Mouse (Mus musculus) adipocyte (in vitro differentiated cells): Measurements from ENCODE around the gene Bcam.

Experiments used
- DNase-seq: peaks from one replicate; pipeline ENCODE4 v3.0.0-alpha.2; 2016; ENCODE audit warnings: low spot score

The Bcam gene

DNA sequence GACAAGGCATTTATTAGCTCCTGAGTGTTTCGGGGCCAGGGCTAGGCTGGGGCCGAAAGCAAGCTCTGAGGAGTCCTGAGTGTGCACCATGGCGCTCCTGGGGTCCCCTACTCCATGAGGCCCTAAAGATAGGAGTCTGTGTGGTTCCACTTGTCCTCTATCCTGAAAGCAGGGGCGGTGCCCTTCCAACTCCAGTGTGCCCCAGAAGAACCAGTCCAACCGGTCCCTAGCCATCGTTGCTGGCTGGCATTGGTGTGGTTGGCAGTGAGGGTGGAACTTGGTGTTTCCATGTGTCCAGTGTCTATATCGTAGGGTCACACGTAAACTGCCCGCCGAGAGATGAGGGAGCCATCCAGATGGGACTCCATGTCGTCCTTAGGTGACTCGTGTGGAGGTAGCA is 46.6 kb downstream of the Bcam start:
- no peak for DNase-seq

DNA sequence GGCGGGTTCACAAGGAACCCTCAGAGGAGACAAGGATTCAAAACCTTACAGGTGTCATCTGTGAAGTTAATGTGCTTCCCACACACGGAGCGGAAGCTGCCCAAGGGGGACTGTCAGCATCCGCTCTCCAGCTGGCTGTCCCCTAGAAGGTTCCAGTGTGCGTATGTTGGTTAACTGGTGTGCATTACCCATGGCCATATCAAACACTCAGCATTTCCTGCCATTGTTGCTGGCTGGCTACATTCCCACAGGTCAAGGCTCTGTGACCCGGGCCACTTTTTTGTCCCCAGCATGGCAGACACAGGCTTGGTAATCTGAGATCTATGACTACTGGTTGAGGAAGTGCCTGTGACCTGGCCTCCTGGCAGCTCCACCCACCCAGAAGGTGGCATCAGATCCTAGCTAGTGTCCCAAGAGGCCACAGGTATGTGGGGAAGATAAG is 48.0 kb downstream of the Bcam start:
- no peak for DNase-seq

DNA sequence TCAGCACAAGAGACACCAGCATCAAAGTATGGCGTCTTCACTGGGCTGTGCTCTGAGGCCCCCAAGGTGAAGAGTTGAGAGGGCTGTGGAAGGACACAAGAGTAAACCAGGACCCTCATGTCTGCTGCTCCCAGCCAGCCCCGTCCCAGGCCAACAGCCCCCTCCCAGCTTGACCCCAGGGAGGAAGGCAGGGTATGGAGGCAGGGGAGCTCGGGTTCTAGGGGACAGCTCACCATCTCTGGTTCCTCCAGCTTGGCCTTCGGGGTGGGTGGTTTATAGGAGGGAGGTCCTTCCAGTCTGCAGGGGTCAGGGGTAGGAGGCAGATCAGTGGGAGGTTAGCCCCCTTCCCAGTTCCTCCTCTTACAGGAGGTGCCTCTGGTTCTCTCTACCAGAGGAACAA is 51.6 kb downstream of the Bcam start:
- no peak for DNase-seq

DNA sequence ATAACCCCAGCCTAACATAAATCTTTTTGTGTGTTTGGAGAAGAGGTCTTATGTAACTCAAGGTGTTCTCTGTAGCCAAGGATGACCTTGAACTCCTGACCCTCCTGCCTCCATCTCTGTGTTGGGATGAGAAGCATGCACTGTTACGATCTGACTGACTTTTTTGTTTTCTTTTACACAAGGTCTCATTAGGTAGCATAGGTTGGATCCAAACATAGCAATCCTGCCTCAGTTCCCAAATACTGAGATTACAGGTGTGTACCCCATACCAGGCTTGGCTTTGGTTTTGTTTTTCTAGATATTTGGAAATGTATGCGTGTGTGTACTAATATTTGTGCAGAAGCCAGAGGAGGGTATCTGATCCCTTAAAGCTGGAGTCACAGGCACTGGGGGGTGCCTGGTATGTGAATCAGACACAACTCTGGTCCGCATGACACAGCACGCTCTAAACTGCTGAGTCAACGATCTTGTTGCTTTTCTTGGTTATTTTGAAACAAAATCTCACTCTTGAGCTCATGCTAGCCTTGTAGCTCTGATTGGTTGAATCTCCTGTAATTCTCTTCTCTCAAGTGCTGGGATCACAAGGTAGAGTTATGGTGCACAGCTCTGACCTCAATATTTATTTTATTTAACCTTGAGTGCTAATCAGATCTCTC is 52.4 kb downstream of the Bcam start:
- DNase-seq, result no peak

GRCm38 (mm10) chr7:19717346-19717745 is 53.5 kb downstream of the Bcam start:
- DNase-seq, result no peak

DNA sequence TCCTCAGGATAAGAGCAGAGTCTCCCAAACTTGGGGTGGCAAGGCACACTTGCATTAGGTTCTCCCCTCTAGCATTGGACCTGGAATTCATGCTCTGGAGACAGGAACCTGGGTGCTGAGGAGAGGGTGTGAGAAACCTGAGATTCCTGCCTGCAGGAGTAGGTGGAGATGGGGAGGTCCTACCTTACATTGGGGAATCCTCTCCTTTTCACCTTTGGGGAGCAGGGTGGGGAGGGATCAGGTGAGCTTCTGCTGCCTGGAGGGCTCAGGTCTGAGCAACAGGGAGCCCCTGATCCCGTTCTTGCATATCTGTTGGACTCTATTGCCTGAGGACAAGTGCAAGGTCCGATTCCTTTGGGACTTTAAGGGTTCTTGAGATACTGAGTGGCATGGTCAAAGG is 54.0 kb downstream of the Bcam start:
- DNase-seq, result no peak

- DNase-seq, result no peak
These were observed 54.6 kb downstream of the Bcam start for GRCm38 (mm10) chr7:19716055-19716682.

- peak; percentile 99 for DNase-seq
These were observed 55.4 kb downstream of the Bcam start, which contains the start of gene Tomm40 for GRCm38 (mm10) chr7:19715239-19716054. TSS of gene Tomm40 (minus strand) at chr7:19715438.

DNA sequence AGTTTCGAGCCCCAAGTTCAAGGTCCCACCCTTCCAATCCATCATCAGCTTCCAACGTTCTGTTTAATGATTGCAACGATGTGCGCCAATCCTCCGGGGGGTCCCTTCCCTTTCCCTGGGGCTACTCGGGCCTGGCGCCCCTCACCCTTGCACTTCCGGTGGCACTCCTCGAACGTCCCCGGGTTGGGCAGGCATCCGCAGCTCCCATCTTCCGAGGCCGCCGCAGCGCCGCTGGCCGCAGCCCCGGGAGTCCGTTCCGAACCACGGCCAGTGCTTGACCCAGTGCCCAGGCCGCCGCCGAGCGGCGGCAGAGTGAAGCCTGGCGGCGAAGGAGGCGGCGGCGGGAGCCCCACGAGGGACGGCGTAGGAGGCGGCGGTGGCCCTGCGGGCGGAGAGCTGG is 56.0 kb downstream of the Bcam start:
- no peak for DNase-seq

- no peak for DNase-seq
These were observed 57.2 kb downstream of the Bcam start for GRCm38 (mm10) chr7:19713598-19713997.

- DNase-seq, result peak; percentile 29
These were observed 57.6 kb downstream of the Bcam start for GRCm38 (mm10) chr7:19713196-19713595.

DNA sequence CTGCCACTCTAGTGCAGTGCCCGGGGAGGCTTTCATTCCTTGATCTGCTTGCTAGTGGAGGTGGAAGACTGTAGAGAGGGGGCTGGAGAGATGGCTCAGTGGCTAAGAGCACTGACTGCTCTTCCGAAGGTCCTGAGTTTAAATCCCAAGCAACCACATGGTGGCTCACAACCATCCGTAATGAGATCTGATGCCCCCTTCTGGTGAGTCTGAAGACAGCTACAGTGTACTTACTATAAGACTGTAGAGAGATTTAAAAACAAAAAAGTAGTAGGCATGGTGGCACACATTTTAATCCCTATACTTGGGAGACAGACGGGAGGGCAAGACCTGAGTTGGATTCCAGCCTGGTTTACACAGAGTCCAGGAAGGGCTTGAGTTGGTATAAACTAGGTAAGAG is 58.4 kb downstream of the Bcam start:
- peak; percentile 40 for DNase-seq

DNA sequence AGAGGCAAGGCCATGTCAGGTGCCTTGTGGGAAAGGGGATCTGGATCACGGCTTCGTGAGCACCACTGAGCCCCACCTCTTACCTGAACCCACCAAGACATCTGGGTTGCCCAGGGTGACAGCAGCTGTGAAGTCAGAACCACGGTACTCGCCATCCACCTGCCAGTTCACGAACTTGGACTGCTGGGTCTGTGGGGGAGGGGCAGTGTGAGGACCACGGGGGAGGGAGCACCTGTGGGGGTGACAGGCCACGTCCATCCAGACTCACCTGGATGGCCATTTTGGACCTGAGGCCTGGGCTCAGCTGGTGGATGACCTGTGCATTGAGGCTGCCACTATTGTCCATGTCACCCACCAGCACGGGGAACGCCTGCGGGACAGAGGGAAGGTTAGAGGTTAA is 60.2 kb downstream of the Bcam start:
- no peak for DNase-seq
